Mouse (Mus musculus): ENCODE measurements around the gene Pianp. TPM values are rescaled to one million over a fixed set of nuclear protein-coding genes. Genes with fewer than 3 reads are reported as not detected.
A peak's percentile ranks its signal among the peaks of the same experiment; 100 is the strongest.

The Pianp gene
- 6.9 and 8.2 TPM in 2 replicates for polyA plus RNA-seq (2016; fragmentation: Nextera tagmentation; extraction: Ambion mirVana)

GRCm38 (mm10) chr6:124996551-124997501 is at the start of gene Pianp:
Pianp (plus strand) TSS chr6:124996694.
- Histone ChIP-seq H3K4me3 (replicated peaks) (peak within 1 kb of the TSS; percentile 65), H3K36me3 (replicated peaks) (no peaks in the 10 kb centered on the region), H3K27ac (no peak within 1 kb of the TSS), H3K4me2 (peak within 1 kb of the TSS; percentile 100), H3K27me3 (peaks cover 99% of the 10 kb centered on the region), H3K9me3 (no peaks in the 10 kb centered on the region), H3K4me1 (peaks cover 30% of the 10 kb centered on the region), H3K9ac (peak within 1 kb of the TSS; percentile 80)
- peak; percentile 84 for ATAC-seq (ENCODE audit: low FRiP score)
- under 1% methylated on average over 72 of the region's 78 CpGs for WGBS

- Histone ChIP-seq H3K36me3 (replicated peaks) (peaks cover 27% of the 10 kb centered on the region), H3K27me3 (no peaks in the 10 kb centered on the region), H3K9me3 (no peaks in the 10 kb centered on the region), H3K4me1 (no peaks in the 10 kb centered on the region), H3K9ac (no peak overlapping the region), H3K27ac (no peak overlapping the region), H3K4me3 (replicated peaks) (no peak overlapping the region), H3K4me2 (no peak overlapping the region)
- WGBS: 88% methylated on average over 2 of the region's 2 CpGs
- ATAC-seq (ENCODE audit: low FRiP score): no peak
Observed at GRCm38 (mm10) chr6:124953991-124954715, 42.3 kb upstream of the Pianp start.

- no peaks in the 10 kb centered on the region for H3K4me1 ChIP-seq
- H3K27ac ChIP-seq: no peak overlapping the region
- H3K4me3 ChIP-seq (replicated peaks): no peak overlapping the region
- no peak for ATAC-seq (ENCODE audit: low FRiP score)
- H3K27me3 ChIP-seq: no peaks in the 10 kb centered on the region
- WGBS: 96% methylated on average over 4 of the region's 4 CpGs
- no peak overlapping the region for H3K9ac ChIP-seq
- H3K4me2 ChIP-seq: no peak overlapping the region
- peaks cover 38% of the 10 kb centered on the region for H3K36me3 ChIP-seq (replicated peaks)
- no peaks in the 10 kb centered on the region for H3K9me3 ChIP-seq
Observed at GRCm38 (mm10) chr6:124955212-124955611, 41.3 kb upstream of the Pianp start.

- H3K36me3 ChIP-seq (replicated peaks): peaks cover 58% of the 10 kb centered on the region
- no peaks in the 10 kb centered on the region for H3K27me3 ChIP-seq
- no peak overlapping the region for H3K9ac ChIP-seq
- ATAC-seq (ENCODE audit: low FRiP score): no peak
- no peaks in the 10 kb centered on the region for H3K4me1 ChIP-seq
- H3K9me3 ChIP-seq: no peaks in the 10 kb centered on the region
- no peak overlapping the region for H3K27ac ChIP-seq
- no peak overlapping the region for H3K4me3 ChIP-seq (replicated peaks)
- WGBS: 80% methylated on average over 3 of the region's 3 CpGs
- H3K4me2 ChIP-seq: no peak overlapping the region
Observed at GRCm38 (mm10) chr6:124958127-124958526, 38.4 kb upstream of the Pianp start.

GRCm38 (mm10) chr6:124959960-124960359 is 36.5 kb upstream of the Pianp start:
- peaks cover 9% of the 10 kb centered on the region for H3K4me1 ChIP-seq

GRCm38 (mm10) chr6:124961021-124961420 is 35.5 kb upstream of the Pianp start:
- Histone ChIP-seq H3K4me1 (peaks cover 11% of the 10 kb centered on the region), H3K9me3 (no peaks in the 10 kb centered on the region), H3K4me2 (no peak overlapping the region), H3K36me3 (replicated peaks) (peaks cover 56% of the 10 kb centered on the region), H3K4me3 (replicated peaks) (no peak overlapping the region), H3K27me3 (no peaks in the 10 kb centered on the region), H3K27ac (no peak overlapping the region), H3K9ac (no peak overlapping the region)
- 93% methylated on average over 12 of the region's 12 CpGs for WGBS
- ATAC-seq (ENCODE audit: low FRiP score): no peak

More at GRCm38 (mm10) chr6:124959960-124960359, 36.5 kb upstream of the Pianp start:
- Histone ChIP-seq H3K27ac (no peak overlapping the region), H3K4me3 (replicated peaks) (no peak overlapping the region), H3K9ac (no peak overlapping the region), H3K36me3 (replicated peaks) (peaks cover 58% of the 10 kb centered on the region), H3K27me3 (no peaks in the 10 kb centered on the region), H3K4me2 (no peak overlapping the region), H3K9me3 (no peaks in the 10 kb centered on the region)
- ATAC-seq (ENCODE audit: low FRiP score): no peak
- 92% methylated on average over 13 of the region's 13 CpGs for WGBS

DNA sequence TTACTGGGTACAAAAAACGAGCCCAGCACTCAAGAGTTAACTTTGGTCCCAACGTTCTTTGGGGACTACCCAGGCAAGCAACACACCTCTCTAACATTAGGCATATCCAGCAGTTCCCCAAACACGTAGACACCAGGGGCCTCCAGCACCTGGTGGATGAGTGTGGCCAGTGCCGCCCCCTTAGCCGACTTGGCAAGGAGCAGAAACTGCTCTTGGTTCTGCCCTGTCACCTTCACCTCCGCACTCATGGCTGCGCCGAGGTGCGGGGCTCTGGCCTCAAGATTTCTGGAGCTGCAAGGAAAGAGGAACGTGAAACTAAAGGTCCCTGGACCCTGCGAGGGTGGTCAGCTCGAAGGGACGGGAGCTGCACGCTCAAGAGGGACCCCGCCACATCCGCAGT is 31.9 kb upstream of the Pianp start:
- ATAC-seq (ENCODE audit: low FRiP score): peak; percentile 31
- Histone ChIP-seq H3K9ac (peak overlapping the region; percentile 87), H3K27ac (peak overlapping the region; percentile 90; the same call in 1 of the 2 replicates), H3K4me2 (peak overlapping the region; percentile 90), H3K9me3 (no peaks in the 10 kb centered on the region), H3K36me3 (replicated peaks) (peaks cover 34% of the 10 kb centered on the region), H3K4me1 (peaks cover 17% of the 10 kb centered on the region), H3K27me3 (0 out of 2 replicates have a peak, but pooled peaks cover under 1% of the 10 kb centered on the region), H3K4me3 (replicated peaks) (peak overlapping the region; percentile 81)
- 39% methylated on average over 16 of the region's 16 CpGs for WGBS

GRCm38 (mm10) chr6:124965088-124965719 is 31.3 kb upstream of the Pianp start, which contains the start of gene Cops7a:
Cops7a (minus strand) TSS chr6:124965538.
- H3K27me3 ChIP-seq: peaks cover 3% of the 10 kb centered on the region; the same call in 1 of the 2 replicates
- H3K4me3 ChIP-seq (replicated peaks): peak within 1 kb of the TSS; percentile 81
- no peaks in the 10 kb centered on the region for H3K9me3 ChIP-seq
- peak within 1 kb of the TSS; percentile 87 for H3K9ac ChIP-seq
- peak within 1 kb of the TSS; percentile 90 for H3K27ac ChIP-seq
- peak within 1 kb of the TSS; percentile 90 for H3K4me2 ChIP-seq
- ATAC-seq (ENCODE audit: low FRiP score): peak; percentile 94
- WGBS: 0% methylated on average over 68 of the region's 68 CpGs
- H3K36me3 ChIP-seq (replicated peaks): peaks cover 28% of the 10 kb centered on the region
- peaks cover 17% of the 10 kb centered on the region for H3K4me1 ChIP-seq

- H3K4me3 ChIP-seq (replicated peaks): peak overlapping the region; percentile 81
- WGBS: 15% methylated on average over 15 of the region's 15 CpGs
- peaks cover 23% of the 10 kb centered on the region for H3K36me3 ChIP-seq (replicated peaks)
- peak overlapping the region; percentile 90 for H3K27ac ChIP-seq
- peak overlapping the region; percentile 90 for H3K4me2 ChIP-seq
- H3K4me1 ChIP-seq: peaks cover 17% of the 10 kb centered on the region
- ATAC-seq (ENCODE audit: low FRiP score): no peak
- peaks cover 3% of the 10 kb centered on the region; the same call in 1 of the 2 replicates for H3K27me3 ChIP-seq
- H3K9me3 ChIP-seq: no peaks in the 10 kb centered on the region
- H3K9ac ChIP-seq: peak overlapping the region; percentile 87
Observed at GRCm38 (mm10) chr6:124965747-124966146, 30.7 kb upstream of the Pianp start.

- Histone ChIP-seq H3K9me3 (no peaks in the 10 kb centered on the region), H3K27me3 (peaks cover 6% of the 10 kb centered on the region; the same call in 1 of the 2 replicates), H3K9ac (no peak overlapping the region), H3K4me3 (replicated peaks) (peak overlapping the region; percentile 81), H3K4me2 (peak overlapping the region; percentile 90), H3K27ac (no peak overlapping the region), H3K4me1 (peaks cover 17% of the 10 kb centered on the region), H3K36me3 (replicated peaks) (peaks cover 15% of the 10 kb centered on the region)
- ATAC-seq (ENCODE audit: low FRiP score): no peak
- WGBS: 97% methylated on average over 7 of the region's 7 CpGs
Observed at GRCm38 (mm10) chr6:124966466-124967118, 29.9 kb upstream of the Pianp start.

GRCm38 (mm10) chr6:124967766-124968165 is 28.7 kb upstream of the Pianp start:
- Histone ChIP-seq H3K4me3 (replicated peaks) (no peak overlapping the region), H3K4me1 (peaks cover 17% of the 10 kb centered on the region), H3K27me3 (peaks cover 6% of the 10 kb centered on the region; the same call in 1 of the 2 replicates), H3K4me2 (no peak overlapping the region), H3K9me3 (no peaks in the 10 kb centered on the region), H3K9ac (no peak overlapping the region), H3K27ac (no peak overlapping the region), H3K36me3 (replicated peaks) (peaks cover 7% of the 10 kb centered on the region)
- WGBS: 71% methylated on average over 4 of the region's 4 CpGs
- ATAC-seq (ENCODE audit: low FRiP score): no peak
